Mouse (Mus musculus): ENCODE results near the gene Pitx2. TPM values are rescaled to one million over a fixed set of nuclear protein-coding genes. Genes with fewer than 3 reads are reported as not detected.

Gene Pitx2
- polyA plus RNA-seq (2012; rRNA removed) = not detected in 2 replicates

DNA sequence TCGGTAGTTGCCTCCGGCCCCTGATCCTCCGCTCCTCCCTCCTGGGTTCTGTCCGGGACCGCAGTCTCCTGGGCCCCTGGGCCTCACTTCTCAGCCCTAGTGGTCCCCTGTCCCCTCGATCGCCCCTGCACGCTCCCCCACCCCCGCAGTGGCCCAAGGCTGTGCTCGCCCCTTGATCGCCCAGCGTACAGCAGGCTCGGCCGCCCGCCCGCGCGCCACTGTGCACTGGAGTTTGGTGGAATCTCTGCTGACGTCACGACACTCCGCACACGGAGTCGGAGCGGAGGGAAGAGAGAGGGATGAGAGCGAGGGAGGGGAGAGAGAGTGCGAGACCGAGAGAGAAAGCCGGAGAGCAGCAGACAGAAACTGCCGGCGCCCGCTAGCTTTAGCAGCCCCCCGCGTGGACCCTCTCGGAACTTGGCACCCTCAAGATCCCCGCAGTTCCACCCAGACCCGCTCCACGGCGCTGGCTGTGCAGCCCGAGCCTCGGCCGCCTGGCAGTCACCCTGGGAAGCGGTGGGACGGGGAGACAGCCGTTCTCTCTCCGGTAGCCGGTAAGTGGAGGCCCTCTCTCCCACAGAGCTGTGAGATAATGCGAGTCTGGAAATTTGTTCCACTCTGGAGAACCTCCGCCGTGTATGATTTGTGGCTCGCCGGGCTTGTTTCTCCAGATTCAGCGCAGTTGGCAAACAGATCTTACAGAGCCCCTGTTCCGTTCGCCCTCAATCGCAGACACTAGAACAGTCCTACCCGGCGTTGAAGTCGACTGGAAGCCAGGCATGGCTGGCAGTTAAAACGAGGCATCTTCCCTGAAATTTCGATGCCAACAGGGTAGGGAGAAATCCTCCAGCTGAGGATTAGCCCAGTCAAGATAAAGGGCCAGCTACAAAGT is at the start of gene Pitx2:
Gene Pitx2 (plus strand): TSS at position 270 of the 892 bp plus-strand sequence.
- no peak within 1 kb of the TSS for H3K4me3 ChIP-seq (ENCODE audit: insufficient read depth, low read length)
- H3K4me1 ChIP-seq (ENCODE audit: control insufficient read depth, insufficient read depth, low read length) = no peaks in the 10 kb centered on the region
- H3K27ac ChIP-seq (ENCODE audit: insufficient read depth, low read length) = no peak within 1 kb of the TSS
- TF ChIP-seq CTCF (IDR thresholded peaks at IDR 0.05; ENCODE audit: extremely low read depth, insufficient read depth, low read length) (no peak), POLR2A (IDR thresholded peaks at IDR 0.05; ENCODE audit: extremely low read depth, insufficient read depth, low read length) (no peak)

DNA sequence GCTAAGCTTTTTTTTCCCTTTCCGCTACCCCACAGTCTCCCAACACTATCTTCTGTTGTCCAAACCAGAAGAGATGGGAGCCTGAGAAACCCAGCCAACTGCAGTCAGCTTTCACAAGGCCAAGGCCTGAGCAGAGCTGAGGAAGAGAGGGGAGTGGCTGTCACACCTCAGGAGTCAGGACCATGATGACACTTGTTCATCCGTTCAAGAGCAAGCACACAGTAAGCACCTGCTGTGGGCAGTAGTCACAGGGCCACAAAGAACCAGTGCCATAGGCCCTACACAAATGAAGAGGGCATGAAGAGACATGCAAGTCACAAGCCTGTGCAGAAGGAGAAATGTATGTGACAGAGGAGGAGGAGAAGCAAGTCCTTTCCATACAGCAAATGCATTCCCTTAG is 49.7 kb upstream of the Pitx2 start:
- Histone ChIP-seq H3K4me1 (ENCODE audit: control insufficient read depth, insufficient read depth, low read length) (no peaks in the 10 kb centered on the region), H3K4me3 (ENCODE audit: insufficient read depth, low read length) (no peak overlapping the region), H3K27ac (ENCODE audit: insufficient read depth, low read length) (no peak overlapping the region)
- no peak for TF ChIP-seq CTCF (IDR thresholded peaks at IDR 0.05; ENCODE audit: extremely low read depth, insufficient read depth, low read length)
- TF ChIP-seq POLR2A (IDR thresholded peaks at IDR 0.05; ENCODE audit: extremely low read depth, insufficient read depth, low read length) = no peak

DNA sequence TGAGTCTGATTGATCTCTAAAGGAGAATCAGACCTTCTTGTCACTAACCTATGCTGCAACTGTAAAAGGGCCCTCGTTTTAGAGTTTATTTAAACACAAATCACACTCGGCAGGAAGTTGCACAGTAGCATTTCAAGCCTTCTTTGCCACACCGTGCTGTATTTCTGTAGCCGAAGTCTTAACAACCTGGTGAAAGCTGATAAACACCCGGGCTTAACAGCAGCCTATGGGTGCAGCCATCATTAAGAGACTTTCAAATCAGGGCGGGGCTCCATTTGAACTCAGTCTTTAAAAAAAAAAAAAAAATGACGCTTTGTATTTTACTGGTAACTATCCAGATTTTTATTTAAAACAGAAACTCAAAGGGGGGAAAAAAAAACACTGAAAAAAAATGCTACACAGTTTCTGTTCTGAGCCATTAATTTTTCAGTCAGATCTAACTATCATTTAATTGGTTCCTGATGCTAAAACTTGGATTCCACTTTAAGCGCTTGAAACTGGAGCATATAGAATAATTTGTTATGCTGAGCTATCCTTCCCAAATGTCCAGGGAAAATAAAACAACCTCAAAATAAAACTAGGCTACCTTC is 48.5 kb upstream of the Pitx2 start:
- TF ChIP-seq CTCF (IDR thresholded peaks at IDR 0.05; ENCODE audit: extremely low read depth, insufficient read depth, low read length) = no peak
- TF ChIP-seq POLR2A (IDR thresholded peaks at IDR 0.05; ENCODE audit: extremely low read depth, insufficient read depth, low read length) = no peak
- no peak overlapping the region for H3K27ac ChIP-seq (ENCODE audit: insufficient read depth, low read length)
- no peaks in the 10 kb centered on the region for H3K4me1 ChIP-seq (ENCODE audit: control insufficient read depth, insufficient read depth, low read length)
- H3K4me3 ChIP-seq (ENCODE audit: insufficient read depth, low read length) = no peak overlapping the region

DNA sequence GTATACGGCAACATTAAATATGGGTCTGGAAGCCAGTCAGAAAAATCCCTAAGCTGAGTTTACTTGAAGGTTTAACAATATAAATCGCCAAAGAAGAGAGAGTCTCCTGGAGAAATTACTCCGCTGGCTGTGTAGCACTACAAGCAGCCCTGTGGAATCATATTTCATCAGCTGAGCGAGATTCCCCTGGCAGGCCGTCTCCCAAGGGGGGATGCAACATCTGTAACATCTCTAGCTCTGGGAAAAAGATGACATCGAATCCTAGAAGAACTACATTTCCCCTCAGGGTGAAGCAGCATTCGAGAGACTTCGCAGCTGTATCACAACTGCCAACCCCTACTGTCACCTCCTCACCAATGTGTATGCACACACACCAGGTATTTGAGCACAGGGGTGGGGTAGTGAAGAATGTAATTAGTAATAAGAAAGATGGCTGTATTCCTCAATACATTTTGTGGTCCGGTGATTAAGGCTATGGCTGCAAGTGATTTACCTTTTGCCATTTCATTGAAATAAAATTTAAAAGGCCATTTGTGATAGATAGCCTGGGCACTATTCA is 40.8 kb upstream of the Pitx2 start:
- Histone ChIP-seq H3K4me1 (ENCODE audit: control insufficient read depth, insufficient read depth, low read length) (no peaks in the 10 kb centered on the region), H3K27ac (ENCODE audit: insufficient read depth, low read length) (no peak overlapping the region), H3K4me3 (ENCODE audit: insufficient read depth, low read length) (no peak overlapping the region)
- TF ChIP-seq CTCF (IDR thresholded peaks at IDR 0.05; ENCODE audit: extremely low read depth, insufficient read depth, low read length) (no peak), POLR2A (IDR thresholded peaks at IDR 0.05; ENCODE audit: extremely low read depth, insufficient read depth, low read length) (no peak)

DNA sequence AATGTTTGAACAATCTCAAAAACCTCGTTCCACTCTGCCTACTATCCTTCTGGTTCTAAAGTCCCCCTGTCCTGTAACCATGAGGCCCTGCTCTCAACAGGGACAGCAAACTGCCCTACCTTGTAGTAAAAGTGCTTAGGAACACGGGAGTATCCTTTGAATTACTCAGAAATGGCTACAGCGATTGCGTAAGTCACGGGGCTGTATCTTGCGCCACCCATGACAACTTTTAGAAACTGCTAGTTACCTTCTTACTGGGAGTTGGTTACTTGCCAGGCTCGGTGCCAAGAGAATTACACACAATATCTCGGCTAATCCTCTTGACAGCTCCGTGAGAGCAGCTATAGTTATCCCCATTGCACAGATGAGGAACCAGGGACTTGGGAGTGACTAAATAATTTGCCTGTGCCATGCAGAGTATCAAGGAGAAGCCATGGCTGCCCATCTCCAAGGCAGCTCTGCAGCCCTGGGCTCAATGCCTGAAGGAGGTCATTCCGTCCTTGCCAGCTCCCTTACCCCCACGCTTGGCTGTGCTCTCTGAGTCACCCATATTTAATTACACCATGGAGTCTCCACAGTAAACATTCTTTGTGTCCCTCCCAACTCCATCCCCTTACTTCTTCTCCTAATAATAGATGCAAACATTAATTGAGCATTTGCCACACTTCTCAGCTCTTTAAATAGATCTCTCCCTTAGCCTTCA is 38.2 kb upstream of the Pitx2 start:
- TF ChIP-seq CTCF (IDR thresholded peaks at IDR 0.05; ENCODE audit: extremely low read depth, insufficient read depth, low read length) (no peak), POLR2A (IDR thresholded peaks at IDR 0.05; ENCODE audit: extremely low read depth, insufficient read depth, low read length) (no peak)
- Histone ChIP-seq H3K27ac (ENCODE audit: insufficient read depth, low read length) (no peak overlapping the region), H3K4me3 (ENCODE audit: insufficient read depth, low read length) (no peak overlapping the region), H3K4me1 (ENCODE audit: control insufficient read depth, insufficient read depth, low read length) (no peaks in the 10 kb centered on the region)

DNA sequence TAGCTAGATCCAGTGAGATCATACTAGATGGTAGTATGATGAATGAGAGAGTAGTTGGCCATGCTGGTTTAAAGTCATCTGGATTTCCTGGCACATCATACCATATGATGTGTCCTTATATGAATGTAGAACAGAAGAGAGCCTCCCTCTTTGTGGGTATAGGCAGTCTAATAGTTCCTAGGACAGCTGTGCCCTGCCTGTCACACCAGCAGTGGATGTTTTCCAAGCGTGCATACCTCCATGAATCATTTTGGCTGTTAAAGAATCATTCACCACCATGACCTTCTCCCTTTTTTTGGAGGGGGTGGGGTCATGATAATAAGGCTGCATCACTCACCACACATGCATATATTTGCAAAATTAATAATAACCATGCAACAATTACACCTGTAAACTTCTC is 35.4 kb upstream of the Pitx2 start:
- H3K27ac ChIP-seq (ENCODE audit: insufficient read depth, low read length) = no peak overlapping the region
- H3K4me3 ChIP-seq (ENCODE audit: insufficient read depth, low read length) = no peak overlapping the region
- TF ChIP-seq POLR2A (IDR thresholded peaks at IDR 0.05; ENCODE audit: extremely low read depth, insufficient read depth, low read length) = no peak
- TF ChIP-seq CTCF (IDR thresholded peaks at IDR 0.05; ENCODE audit: extremely low read depth, insufficient read depth, low read length) = no peak
- no peaks in the 10 kb centered on the region for H3K4me1 ChIP-seq (ENCODE audit: control insufficient read depth, insufficient read depth, low read length)

DNA sequence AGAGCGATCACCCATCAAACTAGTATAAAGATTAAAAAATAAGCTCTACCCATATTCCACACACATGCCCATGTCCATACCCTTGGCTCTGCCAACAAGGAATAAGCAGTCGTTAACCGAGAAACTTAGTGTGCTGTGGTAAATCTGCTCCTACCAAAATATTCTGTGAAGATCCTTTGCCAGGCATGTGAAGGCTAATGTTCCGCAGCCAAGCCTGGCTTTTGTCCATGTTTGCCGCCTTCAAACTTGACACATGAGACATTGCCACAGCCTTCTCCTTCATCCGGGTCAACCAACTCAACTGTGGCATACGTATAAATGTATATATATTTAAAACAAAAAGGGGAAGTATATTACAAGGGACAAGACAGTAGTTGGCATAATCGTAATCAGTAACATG is 34.0 kb upstream of the Pitx2 start:
- Histone ChIP-seq H3K4me3 (ENCODE audit: insufficient read depth, low read length) (no peak overlapping the region), H3K4me1 (ENCODE audit: control insufficient read depth, insufficient read depth, low read length) (no peaks in the 10 kb centered on the region), H3K27ac (ENCODE audit: insufficient read depth, low read length) (no peak overlapping the region)
- TF ChIP-seq CTCF (IDR thresholded peaks at IDR 0.05; ENCODE audit: extremely low read depth, insufficient read depth, low read length) = no peak
- TF ChIP-seq POLR2A (IDR thresholded peaks at IDR 0.05; ENCODE audit: extremely low read depth, insufficient read depth, low read length) = no peak

DNA sequence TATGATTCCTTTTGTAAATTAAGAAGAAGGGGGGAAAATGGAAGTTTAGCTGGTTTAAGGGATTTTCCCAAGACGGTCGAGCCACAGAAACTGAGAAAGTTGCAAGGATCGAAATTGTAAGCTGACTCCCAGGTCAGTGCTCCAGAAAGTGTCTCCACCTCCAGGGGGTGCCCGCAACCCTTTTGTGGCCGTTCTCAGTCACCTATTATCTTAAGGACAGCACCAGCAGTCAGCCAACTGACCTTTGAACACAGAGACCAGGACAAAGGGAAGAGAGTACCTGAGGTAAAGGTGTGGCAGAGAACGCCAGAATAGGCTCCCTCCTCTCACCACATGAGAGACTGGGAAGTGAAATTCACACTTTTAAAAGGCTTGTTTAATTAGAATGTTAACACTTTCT is 33.0 kb upstream of the Pitx2 start:
- Histone ChIP-seq H3K4me3 (ENCODE audit: insufficient read depth, low read length) (no peak overlapping the region), H3K4me1 (ENCODE audit: control insufficient read depth, insufficient read depth, low read length) (no peaks in the 10 kb centered on the region), H3K27ac (ENCODE audit: insufficient read depth, low read length) (no peak overlapping the region)
- TF ChIP-seq CTCF (IDR thresholded peaks at IDR 0.05; ENCODE audit: extremely low read depth, insufficient read depth, low read length) = no peak
- no peak for TF ChIP-seq POLR2A (IDR thresholded peaks at IDR 0.05; ENCODE audit: extremely low read depth, insufficient read depth, low read length)

DNA sequence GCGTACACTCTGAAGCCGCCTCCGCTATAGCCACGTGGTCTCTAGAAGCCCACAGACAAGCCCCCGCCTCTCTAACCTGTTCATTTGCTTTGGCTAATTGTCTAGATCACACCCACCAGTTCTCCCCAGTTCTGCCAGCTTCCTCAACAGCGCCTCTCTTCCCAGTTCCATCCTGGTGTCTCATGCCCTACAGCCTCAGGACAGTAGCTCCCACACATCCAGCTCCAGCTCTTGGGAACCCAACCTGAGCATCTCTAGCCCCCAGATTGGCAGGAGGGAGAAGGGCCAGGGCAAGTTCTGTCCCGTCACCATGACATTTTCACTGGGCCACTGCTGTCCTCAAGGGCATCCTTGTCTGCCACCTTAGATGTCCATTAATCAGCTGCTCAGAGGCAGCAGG is 29.3 kb upstream of the Pitx2 start:
- no peak for TF ChIP-seq CTCF (IDR thresholded peaks at IDR 0.05; ENCODE audit: extremely low read depth, insufficient read depth, low read length)
- no peak for TF ChIP-seq POLR2A (IDR thresholded peaks at IDR 0.05; ENCODE audit: extremely low read depth, insufficient read depth, low read length)
- Histone ChIP-seq H3K27ac (ENCODE audit: insufficient read depth, low read length) (no peak overlapping the region), H3K4me1 (ENCODE audit: control insufficient read depth, insufficient read depth, low read length) (no peaks in the 10 kb centered on the region), H3K4me3 (ENCODE audit: insufficient read depth, low read length) (no peak overlapping the region)

All from cortical plate, adult 2 months (tissue).